Mouse (Mus musculus) urinary bladder, postnatal 10 days (tissue): ENCODE measurements around the gene Rbpj.

Source experiments
- DNase-seq: peaks from one replicate; pipeline ENCODE4 v3.0.0; 2022; ENCODE audit warnings: low spot score

Gene Rbpj

GRCm38 (mm10) chr5:53469098-53469776, 3.3 kb downstream of the Rbpj start:
- no peak for DNase-seq

- no peak for DNase-seq
Observed at GRCm38 (mm10) chr5:53469777-53470131, 3.8 kb downstream of the Rbpj start.

GRCm38 (mm10) chr5:53470141-53471079, 4.5 kb downstream of the Rbpj start:
- no peak for DNase-seq

- DNase-seq, result no peak
Observed at GRCm38 (mm10) chr5:53472485-53472884, 6.5 kb downstream of the Rbpj start.

- DNase-seq, result no peak
Observed at GRCm38 (mm10) chr5:53479161-53479560, 13.2 kb downstream of the Rbpj start.

- DNase-seq, result no peak
Observed at GRCm38 (mm10) chr5:53479891-53480290, 13.9 kb downstream of the Rbpj start.

- no peak for DNase-seq
Observed at GRCm38 (mm10) chr5:53481021-53481420, 15.1 kb downstream of the Rbpj start.

- no peak for DNase-seq
Observed at GRCm38 (mm10) chr5:53485069-53485628, 19.2 kb downstream of the Rbpj start.

GRCm38 (mm10) chr5:53485934-53486475, 20.1 kb downstream of the Rbpj start:
- no peak for DNase-seq

GRCm38 (mm10) chr5:53486966-53487592, 21.1 kb downstream of the Rbpj start:
- DNase-seq, result no peak

GRCm38 (mm10) chr5:53490697-53491099, 24.7 kb downstream of the Rbpj start:
- no peak for DNase-seq

- DNase-seq, result no peak
Observed at GRCm38 (mm10) chr5:53493756-53494155, 27.8 kb downstream of the Rbpj start.

- no peak for DNase-seq
Observed at GRCm38 (mm10) chr5:53494536-53495159, 28.7 kb downstream of the Rbpj start.

- DNase-seq, result no peak
Observed at GRCm38 (mm10) chr5:53496846-53497549, 31.0 kb downstream of the Rbpj start.

- no peak for DNase-seq
Observed at GRCm38 (mm10) chr5:53499571-53499970, 33.6 kb downstream of the Rbpj start.

GRCm38 (mm10) chr5:53500509-53501145, 34.7 kb downstream of the Rbpj start:
- no peak for DNase-seq

GRCm38 (mm10) chr5:53503261-53503660, 37.3 kb downstream of the Rbpj start:
- no peak for DNase-seq

GRCm38 (mm10) chr5:53505751-53506150, 39.8 kb downstream of the Rbpj start:
- no peak for DNase-seq

GRCm38 (mm10) chr5:53507371-53507770, 41.4 kb downstream of the Rbpj start:
- DNase-seq, result no peak

- no peak for DNase-seq
Observed at GRCm38 (mm10) chr5:53509465-53509864, 43.5 kb downstream of the Rbpj start.

- no peak for DNase-seq
Observed at GRCm38 (mm10) chr5:53509927-53510326, 44.0 kb downstream of the Rbpj start.
